Mouse (Mus musculus) midbrain, postnatal 0 days (tissue): ENCODE data around the gene Nrarp. TPM values are rescaled to one million over a fixed set of nuclear protein-coding genes. Genes with fewer than 3 reads are reported as not detected.
A peak's percentile ranks its signal among the peaks of the same experiment; 100 is the strongest.

Source experiments
- ATAC-seq: fragments of 200-750 bp; cut with Nextera tagmentation; 2 replicates; pipeline ENCODE4 v1.8.0; 2017; ENCODE audit warnings: moderate number of reproducible peaks, mild to moderate bottlenecking, moderate TSS enrichment, moderate library complexity; ENCODE audit not compliant: low FRiP score
- DNase-seq: peaks from one replicate; pipeline ENCODE4 v3.0.0-alpha.2; 2015; ENCODE audit warnings: low spot score
- H3K27ac ChIP-seq: fragments of 300-500 bp; sonication (generic); 2 replicates; pipeline ENCODE4 v1.5.1; 2014; ENCODE audit warnings: low read depth, mild to moderate bottlenecking, low read length, mixed read lengths
- H3K27me3 ChIP-seq: fragments of 300-500 bp; sonication (generic); 2 replicates; pipeline ENCODE4 v1.6.1; 2014; ENCODE audit warnings: low read length, control low read depth, mixed read lengths; ENCODE audit not compliant: insufficient read depth
- H3K36me3 ChIP-seq: fragments of 300-500 bp; sonication (generic); 2 replicates; pipeline ENCODE4 v1.6.1; 2014; ENCODE audit warnings: low read length, control low read depth, mixed read lengths; ENCODE audit not compliant: insufficient read depth
- H3K4me1 ChIP-seq: fragments of 300-500 bp; sonication (generic); 2 replicates; pipeline ENCODE4 v1.6.1; 2014; ENCODE audit warnings: mild to moderate bottlenecking, control low read depth, antibody characterized with exemption, low read length, mixed read lengths; ENCODE audit not compliant: insufficient read depth
- H3K4me2 ChIP-seq: fragments of 300-500 bp; sonication (generic); 2 replicates; pipeline ENCODE4 v1.6.1; 2014; ENCODE audit warnings: low read depth, mild to moderate bottlenecking, low read length, mixed read lengths; ENCODE audit not compliant: poor library complexity, severe bottlenecking
- H3K4me3 ChIP-seq: fragments of 300-500 bp; sonication (generic); 2 replicates; pipeline ENCODE4 v1.5.1; 2014; ENCODE audit warnings: low read depth, mild to moderate bottlenecking, low read length, moderate library complexity
- H3K9ac ChIP-seq: fragments of 300-500 bp; sonication (generic); replicated peaks from 2 replicates; pipeline ENCODE4 v1.6.1; 2014; ENCODE audit warnings: mild to moderate bottlenecking, low read length, moderate library complexity, mixed read lengths; ENCODE audit not compliant: poor library complexity, severe bottlenecking
- H3K9me3 ChIP-seq: fragments of 300-500 bp; sonication (generic); 2 replicates; pipeline ENCODE4 v1.6.1; 2016; ENCODE audit warnings: low read length, control low read depth
- CTCF ChIP-seq: IDR thresholded peaks from 2 replicates; pipeline ENCODE4 v1.5.1; 2016; ENCODE audit warnings: antibody characterized with exemption, mild to moderate bottlenecking
- WGBS: fragments of 180-500 bp; shearing (Covaris S2); extraction: QIAGEN DNeasy Blood & Tissue Kit; methylation state at CpG from one replicate; pipeline ENCODE4 v1.1.7; 2014; 5-methylcytosine and 5-hydroxymethylcytosine counted together
- polyA plus RNA-seq: library from polyadenylated mRNA; unstranded; fragments of >200 nt; fragmentation: Nextera tagmentation; extraction: Ambion mirVana; gene quantifications from 2 replicates; pipeline ENCODE4 v1.2.1, GENCODE M21; 2015
- total RNA-seq: library from RNA; depleted of rRNA; stranded (reverse); fragments of >200 nt; gene quantifications from 2 replicates; pipeline ENCODE4 v1.2.3, GENCODE M21; 2014

Nrarp gene
- total and polyA plus RNA-seq, 2 experiments from 2014 or later, result 16.1 to 49.2 TPM

- peaks cover 6% of the 10 kb centered on the region; the same call in 1 of the 2 replicates for H3K36me3 ChIP-seq
- peak overlapping the region; percentile 55 for H3K9ac ChIP-seq
- H3K4me3 ChIP-seq, result peak overlapping the region; percentile 85
- ATAC-seq (peak; percentile 97), DNase-seq (peak; percentile 100)
- H3K4me2 ChIP-seq, result peak overlapping the region; percentile 61
- peak overlapping the region; percentile 87 for H3K27ac ChIP-seq
- H3K27me3 ChIP-seq, result no peaks in the 10 kb centered on the region
- TF ChIP-seq CTCF, result peak; percentile 26; the same call in 1 of the 2 replicates
- WGBS, result 2% methylated on average over 41 of the region's 41 CpGs
- H3K9me3 ChIP-seq, result no peaks in the 10 kb centered on the region
- peaks cover 6% of the 10 kb centered on the region; the same call in 1 of the 2 replicates for H3K4me1 ChIP-seq
These were observed 44.5 kb downstream of the Nrarp start for GRCm38 (mm10) chr2:25224766-25225752.

- Histone ChIP-seq H3K4me2 (no peak overlapping the region), H3K36me3 (peaks cover 6% of the 10 kb centered on the region; the same call in 1 of the 2 replicates), H3K4me3 (peak overlapping the region; percentile 85; the same call in 1 of the 2 replicates), H3K9me3 (no peaks in the 10 kb centered on the region), H3K27me3 (no peaks in the 10 kb centered on the region), H3K27ac (peak overlapping the region; percentile 87; the same call in 1 of the 2 replicates), H3K9ac (no peak overlapping the region), H3K4me1 (peaks cover 6% of the 10 kb centered on the region; the same call in 1 of the 2 replicates)
- TF ChIP-seq CTCF, result no peak
- ATAC-seq, result no peak
- no peak for DNase-seq
- 62% methylated on average over 8 of the region's 8 CpGs for WGBS
These were observed 45.3 kb downstream of the Nrarp start for GRCm38 (mm10) chr2:25225811-25226379.

GRCm38 (mm10) chr2:25226864-25227263 is 46.3 kb downstream of the Nrarp start:
- ATAC-seq (no peak), DNase-seq (no peak)
- no peak overlapping the region for H3K9ac ChIP-seq
- H3K4me2 ChIP-seq, result no peak overlapping the region
- no peaks in the 10 kb centered on the region for H3K27me3 ChIP-seq
- no peak overlapping the region for H3K27ac ChIP-seq
- peaks cover 6% of the 10 kb centered on the region; the same call in 1 of the 2 replicates for H3K4me1 ChIP-seq
- H3K36me3 ChIP-seq, result peaks cover 1% of the 10 kb centered on the region; the same call in 1 of the 2 replicates
- H3K9me3 ChIP-seq, result no peaks in the 10 kb centered on the region
- TF ChIP-seq CTCF, result no peak
- 79% methylated on average over 5 of the region's 5 CpGs for WGBS
- no peak overlapping the region for H3K4me3 ChIP-seq

DNA sequence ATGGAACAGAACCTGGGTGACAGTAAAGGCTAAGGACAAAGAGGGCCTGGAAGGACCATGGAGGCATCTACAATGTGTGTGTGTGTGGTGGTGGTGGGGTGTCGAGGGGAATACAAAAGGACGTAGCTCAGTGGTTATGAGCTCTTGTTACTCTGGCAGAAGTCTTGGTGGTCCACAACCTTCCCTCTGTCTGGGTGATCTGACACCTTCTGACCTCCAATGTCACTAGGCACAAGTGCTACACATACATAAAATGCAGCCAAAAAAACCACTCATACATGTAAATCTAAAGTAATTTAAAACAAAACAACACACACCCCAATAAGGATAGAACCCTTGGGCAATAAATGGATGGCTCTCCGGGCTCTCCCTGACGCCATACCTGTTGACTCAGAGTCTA is 46.8 kb downstream of the Nrarp start:
- Histone ChIP-seq H3K27me3 (no peaks in the 10 kb centered on the region), H3K36me3 (no peaks in the 10 kb centered on the region), H3K4me2 (no peak overlapping the region), H3K27ac (no peak overlapping the region), H3K4me3 (no peak overlapping the region), H3K9me3 (no peaks in the 10 kb centered on the region), H3K9ac (no peak overlapping the region), H3K4me1 (peaks cover 6% of the 10 kb centered on the region; the same call in 1 of the 2 replicates)
- DNase-seq (no peak), ATAC-seq (no peak)
- TF ChIP-seq CTCF, result no peak
- WGBS, result 94% methylated on average over 4 of the region's 4 CpGs

DNA sequence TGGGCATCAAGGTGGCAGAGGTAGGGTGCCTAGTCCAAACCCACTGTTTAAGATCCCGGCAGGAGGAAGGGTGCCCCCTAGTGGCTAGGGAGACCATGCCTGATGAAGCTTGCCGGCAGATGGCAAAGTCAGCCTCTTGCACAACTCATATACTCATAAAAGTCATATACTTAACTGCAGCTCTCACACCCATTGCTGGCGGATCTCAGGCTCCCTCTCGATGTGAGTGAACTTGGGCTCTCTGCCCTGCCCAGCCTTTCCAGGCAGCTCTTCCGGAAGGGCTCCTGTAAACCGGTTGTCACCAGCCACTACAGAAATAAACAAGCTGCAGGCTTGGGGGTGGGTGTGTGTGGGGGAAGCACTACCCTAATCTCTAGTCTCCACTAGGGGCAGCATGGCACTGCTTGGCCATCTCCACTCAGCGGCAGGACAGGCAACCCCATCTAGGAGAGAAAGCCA is 47.9 kb downstream of the Nrarp start:
- Histone ChIP-seq H3K27ac (peak overlapping the region; percentile 77), H3K9ac (no peak overlapping the region), H3K4me1 (peaks cover 3% of the 10 kb centered on the region; the same call in 1 of the 2 replicates), H3K36me3 (no peaks in the 10 kb centered on the region), H3K4me2 (peak overlapping the region; percentile 4), H3K27me3 (no peaks in the 10 kb centered on the region), H3K9me3 (no peaks in the 10 kb centered on the region), H3K4me3 (no peak overlapping the region)
- DNase-seq, result peak; percentile 91
- ATAC-seq, result peak; percentile 39
- 2% methylated on average over 7 of the region's 7 CpGs for WGBS
- TF ChIP-seq CTCF, result peak; percentile 79
